Mouse (Mus musculus): ENCODE results near the gene Micall2. TPM values are rescaled to one million over a fixed set of nuclear protein-coding genes. Genes with fewer than 3 reads are reported as not detected.

Gene Micall2
- polyA plus RNA-seq, 1 experiment from 2014 or later: 6.6 TPM

DNA sequence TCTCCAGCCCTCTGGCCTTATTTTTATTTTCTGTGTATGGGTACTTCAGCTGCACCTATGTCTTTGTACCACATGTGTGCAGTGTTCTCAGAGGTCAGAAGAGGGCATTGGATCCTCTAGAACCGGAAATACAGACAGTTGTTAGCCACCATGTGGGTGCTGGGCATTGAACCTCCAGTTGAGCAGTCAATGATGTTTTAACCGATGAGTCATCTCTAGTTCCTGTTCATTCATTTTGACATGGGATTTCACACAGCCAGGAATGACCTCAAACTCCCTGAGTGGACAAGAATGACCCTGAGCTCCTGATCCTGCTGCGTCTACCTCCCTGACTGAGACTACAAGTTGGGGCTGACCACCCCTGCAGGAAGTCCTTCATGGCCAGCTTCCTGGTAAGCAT lies 9.9 kb downstream of the Micall2 start:
- Histone ChIP-seq H3K4me2 (replicated peaks; ENCODE audit: low read depth) (no peak overlapping the region), H3K27ac (replicated peaks) (no peak overlapping the region), H3K36me3 (ENCODE audit: control insufficient read depth, insufficient read depth, low read length) (no peaks in the 10 kb centered on the region), H3K4me1 (replicated peaks; ENCODE audit: control insufficient read depth, insufficient read depth) (peaks cover 3% of the 10 kb centered on the region; the same call in 1 of the 2 replicates), H3K9ac (ENCODE audit: low read length) (no peak overlapping the region), H3K9me3 (ENCODE audit: control insufficient read depth, low read length) (no peaks in the 10 kb centered on the region), H3K27me3 (ENCODE audit: control insufficient read depth, insufficient read depth, low read length) (no peaks in the 10 kb centered on the region), H3K4me3 (ENCODE audit: low read depth, low read length) (no peak overlapping the region)
- no peak for DNase-seq (ENCODE audit: low spot score)
- 81% methylated on average over 3 of the region's 3 CpGs for WGBS
- no peak for ATAC-seq (ENCODE audit: low FRiP score, low TSS enrichment)
- no peak for TF ChIP-seq EP300 (optimal IDR thresholded peaks at IDR 0.05)
- TF ChIP-seq CTCF (IDR thresholded peaks at IDR 0.05; ENCODE audit: low read depth): no peak

DNA sequence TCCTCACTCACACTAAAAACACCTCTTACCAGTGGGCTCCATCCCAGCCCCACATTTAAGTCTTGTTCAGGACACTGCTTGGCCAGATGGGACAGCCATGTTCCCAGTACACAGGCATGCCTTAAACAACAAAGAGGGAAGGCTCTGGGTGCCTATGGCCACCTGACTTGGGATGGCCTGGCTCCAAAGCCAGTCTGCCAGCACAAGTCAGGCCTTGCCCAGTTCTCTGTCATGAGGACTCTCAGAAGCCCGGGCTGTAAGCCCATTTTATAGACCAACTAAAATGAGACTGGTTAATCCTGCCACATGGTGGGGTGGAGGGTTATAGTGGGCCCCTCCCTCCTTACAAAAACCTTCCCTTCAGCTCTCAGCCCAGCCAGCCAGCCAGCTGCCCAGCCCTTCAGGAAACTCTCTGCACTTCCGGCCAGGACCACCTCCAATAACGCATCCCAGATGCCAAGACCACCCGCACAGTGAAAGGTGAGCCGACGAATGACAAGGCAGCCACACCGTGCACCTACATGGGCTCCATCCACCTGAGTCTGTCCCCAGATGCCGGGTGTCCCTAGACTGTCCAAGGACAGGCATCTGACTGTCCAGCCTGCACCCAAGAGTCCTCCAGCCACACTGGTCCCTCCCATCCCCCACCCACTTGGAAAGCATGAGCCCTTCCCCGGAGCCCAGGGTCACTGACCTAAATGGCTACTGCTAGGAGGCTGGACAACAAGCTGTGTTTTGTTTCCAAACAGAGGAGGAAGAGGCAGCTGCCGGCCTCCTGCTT lies 11.6 kb downstream of the Micall2 start:
- no peaks in the 10 kb centered on the region for H3K9me3 ChIP-seq (ENCODE audit: control insufficient read depth, low read length)
- H3K4me2 ChIP-seq (replicated peaks; ENCODE audit: low read depth): no peak overlapping the region
- no peaks in the 10 kb centered on the region for H3K27me3 ChIP-seq (ENCODE audit: control insufficient read depth, insufficient read depth, low read length)
- no peak for TF ChIP-seq CTCF (IDR thresholded peaks at IDR 0.05; ENCODE audit: low read depth)
- TF ChIP-seq EP300 (optimal IDR thresholded peaks at IDR 0.05): no peak
- no peaks in the 10 kb centered on the region for H3K36me3 ChIP-seq (ENCODE audit: control insufficient read depth, insufficient read depth, low read length)
- no peak for ATAC-seq (ENCODE audit: low FRiP score, low TSS enrichment)
- DNase-seq (ENCODE audit: low spot score): no peak
- H3K27ac ChIP-seq (replicated peaks): no peak overlapping the region
- H3K4me1 ChIP-seq (replicated peaks; ENCODE audit: control insufficient read depth, insufficient read depth): no peaks in the 10 kb centered on the region
- peak overlapping the region; percentile 31; the same call in 1 of the 2 replicates for H3K9ac ChIP-seq (ENCODE audit: low read length)
- H3K4me3 ChIP-seq (ENCODE audit: low read depth, low read length): no peak overlapping the region
- WGBS: 43% methylated on average over 10 of the region's 10 CpGs

- no peaks in the 10 kb centered on the region for H3K4me1 ChIP-seq (replicated peaks; ENCODE audit: control insufficient read depth, insufficient read depth)
- no peaks in the 10 kb centered on the region for H3K36me3 ChIP-seq (ENCODE audit: control insufficient read depth, insufficient read depth, low read length)
- no peak overlapping the region for H3K27ac ChIP-seq (replicated peaks)
- H3K9ac ChIP-seq (ENCODE audit: low read length): no peak overlapping the region
- H3K4me3 ChIP-seq (ENCODE audit: low read depth, low read length): no peak overlapping the region
- no peak for TF ChIP-seq CTCF (IDR thresholded peaks at IDR 0.05; ENCODE audit: low read depth)
- no peak for TF ChIP-seq EP300 (optimal IDR thresholded peaks at IDR 0.05)
- no peaks in the 10 kb centered on the region for H3K9me3 ChIP-seq (ENCODE audit: control insufficient read depth, low read length)
- WGBS: 58% methylated on average over 9 of the region's 9 CpGs
- no peaks in the 10 kb centered on the region for H3K27me3 ChIP-seq (ENCODE audit: control insufficient read depth, insufficient read depth, low read length)
- no peak overlapping the region for H3K4me2 ChIP-seq (replicated peaks; ENCODE audit: low read depth)
- no peak for ATAC-seq (ENCODE audit: low FRiP score, low TSS enrichment)
- no peak for DNase-seq (ENCODE audit: low spot score)
Measured at GRCm38 (mm10) chr5:139723113-139723512, 13.0 kb downstream of the Micall2 start.

GRCm38 (mm10) chr5:139722709-139723108 lies 13.4 kb downstream of the Micall2 start:
- no peaks in the 10 kb centered on the region for H3K4me1 ChIP-seq (replicated peaks; ENCODE audit: control insufficient read depth, insufficient read depth)
- H3K27me3 ChIP-seq (ENCODE audit: control insufficient read depth, insufficient read depth, low read length): no peaks in the 10 kb centered on the region
- H3K9me3 ChIP-seq (ENCODE audit: control insufficient read depth, low read length): no peaks in the 10 kb centered on the region
- H3K36me3 ChIP-seq (ENCODE audit: control insufficient read depth, insufficient read depth, low read length): no peaks in the 10 kb centered on the region
- H3K27ac ChIP-seq (replicated peaks): no peak overlapping the region
- H3K9ac ChIP-seq (ENCODE audit: low read length): no peak overlapping the region
- DNase-seq (ENCODE audit: low spot score): no peak
- TF ChIP-seq CTCF (IDR thresholded peaks at IDR 0.05; ENCODE audit: low read depth) (peak; percentile 55), EP300 (optimal IDR thresholded peaks at IDR 0.05) (no peak)
- H3K4me3 ChIP-seq (ENCODE audit: low read depth, low read length): no peak overlapping the region
- H3K4me2 ChIP-seq (replicated peaks; ENCODE audit: low read depth): no peak overlapping the region
- 69% methylated on average over 6 of the region's 6 CpGs for WGBS
- no peak for ATAC-seq (ENCODE audit: low FRiP score, low TSS enrichment)

DNA sequence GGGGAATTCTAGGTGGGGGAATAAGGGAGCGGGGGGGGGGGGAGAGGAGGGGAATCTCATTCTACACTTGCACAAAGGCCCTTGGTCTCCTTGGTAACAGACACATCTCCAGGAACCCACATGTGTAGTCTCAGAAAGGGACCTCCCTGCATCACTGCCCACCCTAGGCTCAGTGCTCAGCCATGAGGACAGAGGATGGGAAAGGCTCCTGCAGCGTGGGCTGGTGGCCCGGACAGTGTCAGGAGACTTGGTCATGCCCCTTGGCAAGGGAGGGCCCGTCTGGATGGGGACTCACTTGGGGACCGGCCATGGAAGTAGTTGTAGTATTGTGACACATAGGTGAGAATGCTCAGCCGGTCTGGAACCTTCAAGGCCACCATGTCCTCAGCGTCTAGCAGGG lies 17.2 kb downstream of the Micall2 start:
- H3K9ac ChIP-seq (ENCODE audit: low read length): no peak overlapping the region
- DNase-seq (ENCODE audit: low spot score): no peak
- H3K4me3 ChIP-seq (ENCODE audit: low read depth, low read length): no peak overlapping the region
- H3K27ac ChIP-seq (replicated peaks): peak overlapping the region; percentile 30; the same call in 1 of the 2 replicates
- no peaks in the 10 kb centered on the region for H3K9me3 ChIP-seq (ENCODE audit: control insufficient read depth, low read length)
- no peak overlapping the region for H3K4me2 ChIP-seq (replicated peaks; ENCODE audit: low read depth)
- H3K27me3 ChIP-seq (ENCODE audit: control insufficient read depth, insufficient read depth, low read length): no peaks in the 10 kb centered on the region
- no peak for ATAC-seq (ENCODE audit: low FRiP score, low TSS enrichment)
- TF ChIP-seq CTCF (IDR thresholded peaks at IDR 0.05; ENCODE audit: low read depth) (no peak), EP300 (optimal IDR thresholded peaks at IDR 0.05) (no peak)
- H3K4me1 ChIP-seq (replicated peaks; ENCODE audit: control insufficient read depth, insufficient read depth): no peaks in the 10 kb centered on the region
- H3K36me3 ChIP-seq (ENCODE audit: control insufficient read depth, insufficient read depth, low read length): no peaks in the 10 kb centered on the region
- 78% methylated on average over 7 of the region's 7 CpGs for WGBS

DNA sequence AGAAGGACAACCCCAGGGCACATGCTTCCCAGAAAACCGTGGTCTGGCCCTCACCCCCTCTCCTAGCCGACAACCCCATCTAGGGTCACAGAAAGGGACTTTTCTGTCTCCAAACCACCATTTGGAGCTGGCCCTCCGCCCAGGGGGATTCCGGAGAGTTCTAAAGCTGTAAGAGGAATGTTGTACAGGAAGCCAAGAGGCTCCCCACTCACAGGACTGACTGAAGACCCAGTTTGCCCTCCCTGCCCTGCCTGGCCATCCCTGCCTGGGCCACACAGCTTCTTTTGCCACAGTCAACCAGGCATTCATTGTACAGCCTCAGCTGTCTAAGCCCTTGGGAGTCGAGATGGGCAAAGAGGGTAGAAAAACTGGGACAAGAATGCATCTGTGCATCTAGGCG lies 17.6 kb downstream of the Micall2 start:
- no peak overlapping the region for H3K4me2 ChIP-seq (replicated peaks; ENCODE audit: low read depth)
- no peak; the same call in 1 of the 2 replicates for ATAC-seq (ENCODE audit: low FRiP score, low TSS enrichment)
- no peaks in the 10 kb centered on the region for H3K36me3 ChIP-seq (ENCODE audit: control insufficient read depth, insufficient read depth, low read length)
- H3K4me3 ChIP-seq (ENCODE audit: low read depth, low read length): no peak overlapping the region
- WGBS: 51% methylated on average over 6 of the region's 6 CpGs
- H3K4me1 ChIP-seq (replicated peaks; ENCODE audit: control insufficient read depth, insufficient read depth): no peaks in the 10 kb centered on the region
- TF ChIP-seq CTCF (IDR thresholded peaks at IDR 0.05; ENCODE audit: low read depth) (no peak), EP300 (optimal IDR thresholded peaks at IDR 0.05) (no peak)
- no peaks in the 10 kb centered on the region for H3K9me3 ChIP-seq (ENCODE audit: control insufficient read depth, low read length)
- H3K9ac ChIP-seq (ENCODE audit: low read length): peak overlapping the region; percentile 31; the same call in 1 of the 2 replicates
- no peak for DNase-seq (ENCODE audit: low spot score)
- no peaks in the 10 kb centered on the region for H3K27me3 ChIP-seq (ENCODE audit: control insufficient read depth, insufficient read depth, low read length)
- H3K27ac ChIP-seq (replicated peaks): peak overlapping the region; percentile 35; the same call in 1 of the 2 replicates

Data from stomach, postnatal 0 days (tissue).